Mouse (Mus musculus): ENCODE results near the gene Mical2.

- TF ChIP-seq CTCF (IDR thresholded peaks at IDR 0.05; ENCODE audit: low read depth, low read length) (no peak), TAL1 (conservative IDR thresholded peaks at IDR 0.05; ENCODE audit: low read depth, low read length) (no peak), GATA1 (IDR thresholded peaks at IDR 0.05; ENCODE audit: borderline replicate concordance, low read length) (no peak), GATA2 (IDR thresholded peaks at IDR 0.05; ENCODE audit: borderline replicate concordance, low read depth, low read length) (no peak), POLR2AphosphoS5 (IDR thresholded peaks at IDR 0.05; ENCODE audit: insufficient replicate concordance, low read depth, low read length) (no peak)
These were observed 144.3 kb downstream of the Mical2 start for GRCm38 (mm10) chr7:112369977-112370376.

Measured in G1E (cell line).